Mouse (Mus musculus) frontal cortex, adult 2 months (tissue): ENCODE measurements around the gene Clic6. TPM values are rescaled to one million over a fixed set of nuclear protein-coding genes. Genes with fewer than 3 reads are reported as not detected.

Source experiments
- DNase-seq, 2 experiments: peaks; one replicate each; pipeline ENCODE4 v3.0.0; 2022; ENCODE audit warnings: low spot score in 1 of 2; ENCODE audit errors: extremely low spot score in 1 of 2
- polyA plus RNA-seq: library from polyadenylated mRNA; depleted of rRNA; stranded (reverse); fragments of >200 nt; gene quantifications from 2 replicates; pipeline ENCODE4 v1.2.3, GENCODE M21; 2012

Clic6 gene
- polyA plus RNA-seq, 1 experiment: 0.82 TPM

DNA sequence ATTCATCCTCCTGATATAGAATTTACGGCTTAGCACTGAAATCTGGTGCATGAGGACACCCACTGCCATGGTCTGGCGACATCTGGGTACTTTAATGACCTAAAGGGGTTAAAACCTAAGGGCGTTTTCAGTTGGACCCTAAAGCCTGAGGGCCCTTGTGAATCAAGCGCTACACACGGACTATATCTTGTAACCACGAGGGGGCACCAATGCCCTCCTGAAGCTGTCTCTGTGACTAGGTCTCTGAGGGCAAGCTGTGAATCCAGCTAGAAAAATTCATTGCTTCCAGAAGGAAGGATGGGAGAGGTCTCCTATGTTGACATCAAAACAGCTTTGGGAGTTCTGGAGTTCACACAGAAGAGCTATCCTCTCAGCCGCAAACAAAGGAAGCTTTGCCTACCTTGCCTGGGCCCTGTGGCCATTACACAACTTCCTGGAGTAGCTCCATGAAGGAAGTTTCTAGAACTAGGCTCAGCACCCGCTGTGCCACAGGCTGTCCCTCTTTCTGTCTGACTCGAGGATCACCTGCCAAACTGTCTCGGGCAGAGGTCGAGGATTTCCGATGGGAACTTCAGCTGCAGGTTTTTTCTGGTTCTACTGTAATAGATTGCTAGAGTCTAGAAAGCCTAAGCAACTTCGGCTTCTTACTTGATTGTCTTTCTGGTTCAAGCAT lies 34.4 kb downstream of the Clic6 start:
- peak; percentile 31 to 70 for DNase-seq

DNA sequence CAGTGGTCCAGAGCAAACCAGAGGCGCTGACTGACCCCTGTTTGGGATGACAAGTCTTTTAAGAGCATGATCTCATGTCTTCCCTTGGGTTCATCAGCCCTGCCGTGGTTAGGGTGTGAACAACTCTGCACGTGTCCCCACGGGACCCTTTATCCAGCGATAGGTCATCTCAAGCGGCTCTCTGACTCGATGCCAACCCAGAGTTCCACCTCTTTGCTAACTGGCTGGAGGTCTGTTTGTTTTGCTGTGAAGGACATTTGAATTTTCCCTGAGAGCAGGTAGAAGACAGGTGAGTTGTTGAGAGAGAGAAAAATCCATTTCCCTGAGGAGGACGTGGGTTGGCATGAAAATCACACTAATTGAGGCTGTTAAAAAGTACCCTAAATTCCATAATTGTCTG lies 37.8 kb downstream of the Clic6 start:
- DNase-seq: no peak

DNA sequence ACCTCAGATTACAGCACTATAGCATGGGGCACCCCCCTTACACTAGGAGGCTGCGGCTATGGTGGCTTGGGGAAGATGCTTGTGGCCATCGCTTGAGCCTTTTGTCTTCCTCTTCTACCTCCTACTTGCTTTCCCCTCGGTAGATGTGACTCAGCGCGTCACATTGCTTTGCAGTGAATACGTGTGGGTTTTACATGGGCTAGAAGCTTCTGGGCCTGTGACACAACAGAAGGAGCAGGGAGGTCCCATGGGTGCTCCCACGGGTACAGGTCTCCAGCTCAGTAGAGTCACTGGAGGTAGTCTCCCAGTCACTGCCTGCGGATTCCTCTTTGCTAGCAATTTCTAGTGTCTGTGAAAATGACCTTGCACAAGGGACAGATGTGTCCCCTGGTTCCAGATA lies 39.1 kb downstream of the Clic6 start:
- peak in 1 of 2 experiments; percentile 53 for DNase-seq

- DNase-seq: no peak
These were observed 40.4 kb downstream of the Clic6 start for GRCm38 (mm10) chr16:92525919-92526318.

DNA sequence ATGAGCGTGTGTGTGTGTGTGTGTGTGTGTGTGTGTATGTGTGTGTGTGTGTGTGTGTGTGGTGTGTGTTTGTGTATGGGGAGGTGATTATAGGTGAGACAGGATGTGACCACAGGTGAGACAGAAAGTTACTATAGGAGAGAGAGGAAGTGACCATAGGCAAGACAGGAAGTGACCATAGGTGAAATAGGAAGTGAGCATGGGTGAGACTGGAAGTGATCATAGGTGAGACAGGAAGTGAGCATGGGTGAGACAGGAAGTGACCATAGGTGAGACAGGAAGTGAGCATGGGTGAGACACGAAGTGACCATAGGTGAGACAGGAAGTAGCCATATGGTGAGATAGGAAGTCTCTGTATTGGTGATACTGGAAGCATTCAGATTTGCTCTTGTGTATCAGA lies 49.7 kb downstream of the Clic6 start:
- DNase-seq: no peak

DNA sequence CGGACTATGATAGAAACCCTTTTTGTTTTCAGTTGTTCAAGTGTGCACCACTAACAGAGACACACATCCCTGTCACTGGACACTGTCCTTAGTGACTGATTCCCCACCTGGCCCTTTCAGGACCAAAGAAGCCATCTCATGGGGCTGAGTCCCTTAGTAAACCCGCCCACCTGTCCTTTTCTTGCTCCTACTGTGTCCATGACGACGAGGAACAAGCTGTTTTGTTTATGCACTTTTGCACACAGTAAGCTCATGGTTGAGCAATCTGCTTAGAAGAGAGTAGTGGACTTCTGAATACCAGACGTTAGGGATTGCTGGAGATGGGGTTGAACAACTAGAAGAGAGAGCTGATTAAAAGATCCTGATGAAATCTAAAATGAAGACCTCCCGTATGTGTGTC lies 52.8 kb downstream of the Clic6 start:
- DNase-seq: no peak

- peak in 1 of 2 experiments; percentile 42 for DNase-seq
These were observed 58.7 kb downstream of the Clic6 start for GRCm38 (mm10) chr16:92544264-92544663.

DNA sequence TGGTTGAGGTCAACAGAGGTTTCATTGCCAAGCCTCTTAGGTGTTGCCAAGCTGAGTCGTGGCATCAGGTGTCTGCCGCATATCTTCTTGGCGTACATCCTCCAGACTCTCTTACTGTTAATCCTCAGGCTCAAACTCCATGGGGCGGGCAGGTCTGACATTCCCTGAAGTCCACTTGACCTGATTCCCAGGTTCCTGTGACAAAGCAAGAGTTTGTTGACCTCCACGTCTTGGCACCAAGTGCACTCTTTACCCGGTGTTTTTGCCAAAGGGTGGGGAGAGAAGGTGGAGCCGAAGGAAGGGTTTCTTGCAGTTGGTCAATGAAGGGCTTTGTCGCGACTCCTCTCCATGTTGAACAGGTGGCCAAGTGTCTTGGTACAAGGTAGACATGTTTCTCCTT lies 63.1 kb downstream of the Clic6 start:
- DNase-seq: no peak

GRCm38 (mm10) chr16:92551266-92552105 lies 66.0 kb downstream of the Clic6 start:
- DNase-seq: no peak

- DNase-seq: no peak
These were observed 66.5 kb downstream of the Clic6 start for GRCm38 (mm10) chr16:92552106-92552382.

DNA sequence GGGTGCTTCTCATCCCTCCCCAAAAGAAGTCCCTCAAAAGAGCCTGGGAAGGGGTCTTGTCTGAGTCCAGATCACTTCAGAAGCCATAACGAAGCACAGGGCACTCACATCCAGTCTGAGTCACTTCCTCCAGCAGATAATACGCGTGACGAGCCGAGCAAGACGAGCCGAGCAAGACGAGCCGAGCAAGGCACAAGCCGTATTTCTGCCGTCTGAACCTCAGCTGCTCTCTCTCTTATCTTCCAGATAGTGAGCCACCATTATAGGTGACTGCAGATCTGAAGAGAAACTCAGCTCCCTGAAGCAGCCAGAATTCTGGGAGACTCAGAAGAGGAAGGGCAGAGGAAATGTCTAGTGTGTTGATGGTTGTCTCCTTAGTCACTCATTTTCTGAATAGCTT lies 67.3 kb downstream of the Clic6 start:
- no peak for DNase-seq

- no peak for DNase-seq
These were observed 69.5 kb downstream of the Clic6 start for GRCm38 (mm10) chr16:92555051-92555450.

DNA sequence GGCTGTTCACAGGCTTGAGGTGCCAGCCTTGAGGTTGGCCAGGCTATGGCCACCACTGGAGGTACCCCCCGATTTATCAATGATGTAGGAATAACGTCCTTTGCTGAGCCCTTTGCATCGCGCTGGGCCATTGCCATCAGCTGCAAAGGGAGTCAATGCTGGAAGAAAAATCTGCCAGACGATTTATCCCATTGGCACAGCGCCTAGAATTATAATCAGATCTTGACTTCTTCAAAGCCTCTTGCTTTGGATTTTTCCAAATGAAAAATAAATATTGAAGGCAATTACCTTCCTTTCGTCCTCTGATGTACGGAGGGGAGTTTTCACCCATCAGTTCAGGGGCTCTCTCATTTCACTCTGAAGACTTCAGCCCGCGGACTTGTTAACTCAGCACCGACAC lies 79.8 kb downstream of the Clic6 start:
- DNase-seq: peak in 1 of 2 experiments; percentile 47

DNA sequence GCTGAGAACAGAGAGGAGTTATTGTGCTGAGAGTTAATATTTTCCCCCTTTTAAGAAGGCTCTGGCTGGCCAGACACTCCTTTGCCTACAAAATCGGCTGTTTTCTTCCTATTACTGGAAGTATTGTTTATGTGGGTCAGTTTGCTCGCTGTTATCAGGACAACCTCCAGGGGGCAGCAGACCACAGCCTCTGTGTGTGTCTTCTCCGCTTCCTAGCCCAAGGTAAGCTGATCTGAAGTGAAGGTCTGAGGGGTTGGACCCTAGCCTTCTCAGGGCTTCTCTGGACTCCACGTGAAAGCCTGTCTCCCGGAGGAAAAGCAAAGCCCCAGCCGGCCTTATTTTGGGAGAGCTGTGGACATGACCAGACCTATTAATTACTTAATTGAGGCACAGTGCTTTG lies 80.2 kb downstream of the Clic6 start:
- DNase-seq: peak; percentile 73 to 95

DNA sequence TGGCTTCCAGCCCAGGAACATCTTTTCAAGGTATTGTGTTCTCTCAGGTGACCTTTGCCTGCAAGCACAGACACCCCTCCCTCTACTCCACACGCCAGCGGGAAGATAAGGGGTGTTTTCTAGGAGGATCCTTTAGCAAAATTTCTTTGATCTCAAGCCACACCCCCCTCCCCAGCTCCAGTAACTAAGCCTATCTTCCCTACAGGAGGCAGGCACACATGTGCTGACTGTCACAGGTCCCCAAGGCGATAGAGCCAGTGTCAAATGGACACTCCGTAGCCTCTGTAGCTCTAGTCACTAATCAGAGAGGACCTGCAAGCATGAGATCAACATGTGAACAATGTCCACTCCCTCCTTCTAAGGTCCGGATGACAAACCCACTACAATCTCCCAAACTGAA lies 80.6 kb downstream of the Clic6 start:
- DNase-seq: no peak

- DNase-seq: no peak
These were observed 85.7 kb downstream of the Clic6 start for GRCm38 (mm10) chr16:92571246-92571645.

- DNase-seq: no peak
These were observed 87.7 kb downstream of the Clic6 start for GRCm38 (mm10) chr16:92573193-92573592.

DNA sequence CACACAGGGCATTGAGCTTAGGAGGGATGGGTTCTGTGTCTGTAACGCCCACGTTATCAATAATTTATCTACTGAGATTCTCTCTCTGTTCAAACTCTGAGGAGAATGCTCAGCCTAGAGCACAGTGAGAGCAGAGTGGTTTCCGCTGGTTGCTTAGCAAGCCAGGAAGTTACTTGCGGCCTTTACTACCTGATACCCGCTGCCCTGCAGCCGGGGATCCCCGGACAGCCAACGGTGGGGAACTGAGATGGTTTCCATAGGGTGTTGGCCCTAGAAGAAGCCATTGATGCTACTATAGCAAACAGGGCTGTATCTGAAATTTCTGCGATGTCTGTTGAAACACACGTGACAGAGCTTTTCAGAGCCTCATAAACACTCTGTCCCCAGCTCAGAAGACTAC lies 90.3 kb downstream of the Clic6 start:
- no peak for DNase-seq

DNA sequence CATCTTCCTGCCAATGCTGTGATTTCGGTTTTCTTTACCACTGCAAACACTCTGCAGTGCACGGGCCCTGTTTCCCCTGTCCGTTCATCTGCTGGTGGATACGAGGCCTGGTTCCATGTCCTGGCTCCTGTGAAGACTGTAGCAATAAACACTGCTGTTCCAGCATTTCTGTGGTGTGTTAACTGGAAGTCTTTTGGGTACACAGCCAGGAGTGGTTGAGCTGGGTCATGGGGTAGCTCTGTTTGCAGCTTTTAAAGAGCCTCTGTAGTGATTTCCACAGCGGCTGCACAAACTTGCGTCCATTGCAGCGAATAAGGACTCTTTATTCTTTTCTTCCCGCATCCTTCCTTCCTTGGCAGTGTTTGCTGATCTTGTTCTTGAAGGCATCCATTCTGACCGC lies 91.8 kb downstream of the Clic6 start:
- no peak for DNase-seq

DNA sequence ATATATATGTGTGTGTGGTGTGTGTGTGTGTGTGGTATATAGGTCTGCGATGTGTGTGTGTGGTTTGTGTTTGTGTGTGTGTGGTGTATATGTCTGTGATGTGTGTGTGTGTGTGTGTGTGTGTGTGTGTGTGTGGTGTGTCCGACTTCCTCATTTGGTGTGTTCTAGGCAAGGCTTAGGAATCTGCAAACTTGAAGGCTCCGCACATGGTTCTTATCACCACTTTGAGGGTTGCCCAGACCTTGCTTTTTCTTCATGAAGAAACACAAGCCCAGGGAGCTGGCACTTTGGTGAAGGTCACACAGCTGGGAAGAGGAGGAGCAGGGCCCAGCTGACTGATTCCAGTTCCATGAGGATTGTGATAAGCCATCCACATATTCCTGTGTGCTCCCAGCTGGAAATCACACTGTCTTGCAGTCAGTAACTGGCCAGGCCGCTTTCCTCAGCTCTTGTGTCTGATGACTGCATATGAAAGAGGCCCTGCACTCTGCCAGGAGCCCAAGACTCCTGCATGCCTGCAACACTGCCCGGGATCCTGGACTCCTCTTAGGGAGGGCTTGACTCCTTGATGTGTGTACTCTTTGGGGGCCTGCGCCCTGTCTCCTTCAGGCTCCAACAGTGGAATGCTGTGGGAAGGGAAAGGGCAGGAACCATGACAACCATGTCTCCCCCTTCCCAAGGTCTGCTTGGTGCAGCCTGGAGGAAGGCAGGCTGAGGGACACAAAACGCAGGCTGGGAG lies 93.5 kb downstream of the Clic6 start:
- DNase-seq: no peak

GRCm38 (mm10) chr16:92580981-92581380 lies 95.4 kb downstream of the Clic6 start:
- DNase-seq: no peak

GRCm38 (mm10) chr16:92581767-92582166 lies 96.2 kb downstream of the Clic6 start:
- no peak for DNase-seq
